Mouse (Mus musculus) cerebellum, adult 2 months (tissue): ENCODE measurements around the gene Cpne4. TPM values are rescaled to one million over a fixed set of nuclear protein-coding genes. Genes with fewer than 3 reads are reported as not detected.

Experiments
- DNase-seq, 2 experiments: peaks; one replicate each; pipeline ENCODE4 v3.0.0; 2021
- H3K27ac ChIP-seq: fragments of 200-500 bp; 2 replicates; pipeline ENCODE4 v1.5.1; 2012; ENCODE audit warnings: low read length, control low read depth, inconsistent platforms; ENCODE audit not compliant: insufficient read depth
- H3K27me3 ChIP-seq: fragments of 200-500 bp; 2 replicates; pipeline ENCODE4 v1.6.1; 2012; ENCODE audit warnings: inconsistent platforms, mild to moderate bottlenecking, low read length, moderate library complexity; ENCODE audit not compliant: control insufficient read depth, insufficient read depth
- H3K4me1 ChIP-seq: fragments of 200-500 bp; 2 replicates; pipeline ENCODE4 v1.6.1; 2011; ENCODE audit warnings: low read length; ENCODE audit not compliant: control insufficient read depth, insufficient read depth
- H3K4me3 ChIP-seq: fragments of 200-500 bp; replicated peaks from 2 replicates; pipeline ENCODE3; 2011; ENCODE audit warnings: mild to moderate bottlenecking, low read depth, low read length, control low read depth; ENCODE audit not compliant: insufficient read depth
- CTCF ChIP-seq: fragments of 200-500 bp; IDR thresholded peaks from 2 replicates; pipeline ENCODE4 v1.5.1; 2011; ENCODE audit warnings: low read depth, mild to moderate bottlenecking, control low read depth, low read length, moderate library complexity, borderline replicate concordance; ENCODE audit not compliant: insufficient read depth
- POLR2A ChIP-seq: fragments of 200-500 bp; IDR thresholded peaks from 2 replicates; pipeline ENCODE4 v1.6.1; 2011; ENCODE audit warnings: low read length, control low read depth, borderline replicate concordance; ENCODE audit not compliant: insufficient read depth
- WGBS: fragments of 180-500 bp; shearing (Covaris S2); methylation state at CpG from one replicate; pipeline ENCODE4 v1.1.7; 2018; 5-methylcytosine and 5-hydroxymethylcytosine counted together
- polyA plus RNA-seq: library from polyadenylated mRNA; depleted of rRNA; stranded (reverse); fragments of >200 nt; gene quantifications from 2 replicates; pipeline ENCODE4 v1.2.3, GENCODE M21; 2012; rRNA removed

The Cpne4 gene
- 3.5 and 4.6 TPM in 2 replicates for polyA plus RNA-seq

GRCm38 (mm10) chr9:104546986-104547385 is at the start of gene Cpne4:
TSS of gene Cpne4 (plus strand) at chr9:104547286.
- no peak for TF ChIP-seq CTCF
- TF ChIP-seq POLR2A, result no peak
- no peak for DNase-seq
- Histone ChIP-seq H3K27ac (no peak within 1 kb of the TSS), H3K4me3 (no peak within 1 kb of the TSS), H3K27me3 (no peaks in the 10 kb centered on the region), H3K4me1 (no peaks in the 10 kb centered on the region)
- WGBS, result 79% methylated on average over 2 of the region's 2 CpGs

GRCm38 (mm10) chr9:104515187-104515586 is 31.9 kb upstream of the Cpne4 start:
- H3K4me3 ChIP-seq, result no peak overlapping the region
- 80% methylated on average over 6 of the region's 6 CpGs for WGBS

GRCm38 (mm10) chr9:104535508-104535907 is 11.6 kb upstream of the Cpne4 start:
- no peaks in the 10 kb centered on the region for H3K4me1 ChIP-seq
- no peak for DNase-seq

More at GRCm38 (mm10) chr9:104515187-104515586, 31.9 kb upstream of the Cpne4 start:
- DNase-seq, result no peak
- TF ChIP-seq CTCF (no peak), POLR2A (no peak)
- H3K27ac ChIP-seq, result no peak overlapping the region
- no peaks in the 10 kb centered on the region for H3K4me1 ChIP-seq
- no peaks in the 10 kb centered on the region for H3K27me3 ChIP-seq

GRCm38 (mm10) chr9:104565815-104566214 is 18.7 kb downstream of the Cpne4 start:
- TF ChIP-seq POLR2A (no peak), CTCF (no peak)
- H3K4me3 ChIP-seq, result no peak overlapping the region
- WGBS, result 41% methylated on average over 3 of the region's 3 CpGs
- no peak overlapping the region for H3K27ac ChIP-seq
- no peaks in the 10 kb centered on the region; the same call in 1 of the 2 replicates for H3K27me3 ChIP-seq
- H3K4me1 ChIP-seq, result no peaks in the 10 kb centered on the region
- no peak for DNase-seq

More at GRCm38 (mm10) chr9:104535508-104535907, 11.6 kb upstream of the Cpne4 start:
- no peak for TF ChIP-seq POLR2A
- TF ChIP-seq CTCF, result no peak
- H3K4me3 ChIP-seq, result no peak overlapping the region
- 51% methylated on average over 6 of the region's 6 CpGs for WGBS
- no peak overlapping the region for H3K27ac ChIP-seq
- H3K27me3 ChIP-seq, result no peaks in the 10 kb centered on the region

- H3K4me1 ChIP-seq, result no peaks in the 10 kb centered on the region
- no peak for DNase-seq
- no peak overlapping the region for H3K27ac ChIP-seq
- H3K4me3 ChIP-seq, result no peak overlapping the region
- no peak for TF ChIP-seq CTCF
- TF ChIP-seq POLR2A, result no peak
- WGBS, result 53% methylated on average over 5 of the region's 5 CpGs
- no peaks in the 10 kb centered on the region; the same call in 1 of the 2 replicates for H3K27me3 ChIP-seq
These were observed 19.4 kb downstream of the Cpne4 start for GRCm38 (mm10) chr9:104566468-104566867.

- TF ChIP-seq CTCF, result no peak
- no peak for TF ChIP-seq POLR2A
- no peak for DNase-seq
- H3K4me1 ChIP-seq, result no peaks in the 10 kb centered on the region
These were observed 20.0 kb downstream of the Cpne4 start for GRCm38 (mm10) chr9:104567096-104567495.

GRCm38 (mm10) chr9:104569480-104570167 is 22.5 kb downstream of the Cpne4 start:
- Histone ChIP-seq H3K27ac (no peak overlapping the region), H3K27me3 (no peaks in the 10 kb centered on the region; the same call in 1 of the 2 replicates), H3K4me1 (no peaks in the 10 kb centered on the region), H3K4me3 (no peak overlapping the region)
- peak; percentile 29; the same call in 1 of the 2 replicates for TF ChIP-seq CTCF
- TF ChIP-seq POLR2A, result no peak
- 1% methylated on average over 25 of the region's 25 CpGs for WGBS
- peak; percentile 10 to 39 for DNase-seq

More at GRCm38 (mm10) chr9:104567096-104567495, 20.0 kb downstream of the Cpne4 start:
- H3K27me3 ChIP-seq, result no peaks in the 10 kb centered on the region; the same call in 1 of the 2 replicates
- no peak overlapping the region for H3K27ac ChIP-seq
- 63% methylated on average over 7 of the region's 7 CpGs for WGBS
- no peak overlapping the region for H3K4me3 ChIP-seq

- WGBS, result 62% methylated on average over 6 of the region's 6 CpGs
- DNase-seq, result no peak
- no peak overlapping the region for H3K27ac ChIP-seq
- no peak overlapping the region for H3K4me3 ChIP-seq
- no peak for TF ChIP-seq CTCF
- TF ChIP-seq POLR2A, result no peak
- H3K27me3 ChIP-seq, result no peaks in the 10 kb centered on the region; the same call in 1 of the 2 replicates
- no peaks in the 10 kb centered on the region for H3K4me1 ChIP-seq
These were observed 25.8 kb downstream of the Cpne4 start for GRCm38 (mm10) chr9:104572856-104573255.
